Mouse (Mus musculus) adipocyte (in vitro differentiated cells): ENCODE measurements at regions not wholly inside any gene's neighbourhood (a gene's known extent, or its start where the extent isn't known, plus 50 kb on each side); places are given as distances from the start of the nearest gene placed in this dataset.

Source experiments
- DNase-seq: peaks from one replicate; pipeline ENCODE4 v3.0.0-alpha.2; 2016; ENCODE audit warnings: low spot score

GRCm38 (mm10) chr2:19714025-19714424 is 56.5 kb downstream of the Otud1 start:
- DNase-seq, result no peak

- DNase-seq, result peak; percentile 38
Measured at GRCm38 (mm10) chr2:19715564-19716238, 58.1 kb downstream of the Otud1 start.

DNA sequence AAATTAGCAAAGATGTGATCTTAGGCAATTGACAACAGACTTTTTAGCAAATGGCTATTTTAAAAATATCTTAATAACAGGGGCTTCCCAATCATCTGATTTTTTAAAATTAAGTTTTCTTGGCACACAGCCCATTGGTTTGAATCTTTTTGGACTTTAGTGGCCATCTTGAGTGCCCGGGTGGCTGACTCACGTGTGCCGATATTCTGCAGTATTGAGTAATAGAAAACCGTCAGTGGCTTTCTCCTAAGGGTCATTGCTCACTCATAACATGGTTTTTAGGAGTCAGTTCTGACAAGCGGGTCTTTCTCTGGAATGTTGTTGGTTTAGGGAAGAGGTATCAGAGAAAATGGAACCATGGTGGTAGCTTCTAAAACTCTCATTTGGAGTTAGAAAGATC is 58.8 kb downstream of the Otud1 start:
- no peak for DNase-seq

DNA sequence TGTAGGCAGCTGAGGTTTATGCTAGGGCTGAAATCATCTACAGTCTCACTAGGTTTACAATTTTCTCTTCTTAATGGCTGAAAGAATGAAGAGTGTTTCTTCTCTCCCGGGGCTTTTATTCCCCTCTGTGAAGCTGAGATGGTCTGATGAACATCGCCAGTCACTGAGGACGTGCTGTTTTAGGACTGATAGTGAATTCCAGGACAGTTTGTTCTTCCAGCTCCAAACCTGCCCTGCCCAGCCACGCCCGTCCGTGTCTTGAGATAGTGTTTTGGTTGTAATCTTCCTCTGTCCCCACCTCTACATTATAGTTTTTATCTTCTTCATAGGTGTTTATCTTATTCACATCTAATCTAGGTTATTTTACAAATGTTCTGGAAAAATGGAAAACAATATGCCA is 68.5 kb downstream of the Otud1 start:
- DNase-seq, result no peak

DNA sequence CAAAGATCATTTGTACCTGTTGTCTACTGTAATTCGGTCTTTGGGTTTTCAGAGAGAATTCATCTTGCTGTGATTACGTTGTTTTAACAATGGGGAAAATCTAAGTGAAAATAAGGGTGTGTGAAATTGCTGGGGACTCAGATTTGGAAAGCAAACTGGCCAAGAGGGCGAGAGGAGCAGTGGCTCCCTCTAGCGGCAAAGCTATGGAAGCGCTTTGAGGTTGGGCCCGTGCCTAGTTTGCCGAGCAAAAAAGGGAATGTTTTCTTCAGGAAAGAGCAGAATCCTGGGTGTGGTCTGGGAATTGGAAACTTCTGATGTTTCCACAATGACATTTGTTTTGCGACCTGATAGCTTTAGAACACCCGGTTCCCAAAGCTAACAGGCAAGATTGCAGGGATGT is 69.4 kb downstream of the Otud1 start:
- peak; percentile 32 for DNase-seq

- DNase-seq, result no peak
Measured at GRCm38 (mm10) chr2:19732922-19733859, 75.6 kb downstream of the Otud1 start.

DNA sequence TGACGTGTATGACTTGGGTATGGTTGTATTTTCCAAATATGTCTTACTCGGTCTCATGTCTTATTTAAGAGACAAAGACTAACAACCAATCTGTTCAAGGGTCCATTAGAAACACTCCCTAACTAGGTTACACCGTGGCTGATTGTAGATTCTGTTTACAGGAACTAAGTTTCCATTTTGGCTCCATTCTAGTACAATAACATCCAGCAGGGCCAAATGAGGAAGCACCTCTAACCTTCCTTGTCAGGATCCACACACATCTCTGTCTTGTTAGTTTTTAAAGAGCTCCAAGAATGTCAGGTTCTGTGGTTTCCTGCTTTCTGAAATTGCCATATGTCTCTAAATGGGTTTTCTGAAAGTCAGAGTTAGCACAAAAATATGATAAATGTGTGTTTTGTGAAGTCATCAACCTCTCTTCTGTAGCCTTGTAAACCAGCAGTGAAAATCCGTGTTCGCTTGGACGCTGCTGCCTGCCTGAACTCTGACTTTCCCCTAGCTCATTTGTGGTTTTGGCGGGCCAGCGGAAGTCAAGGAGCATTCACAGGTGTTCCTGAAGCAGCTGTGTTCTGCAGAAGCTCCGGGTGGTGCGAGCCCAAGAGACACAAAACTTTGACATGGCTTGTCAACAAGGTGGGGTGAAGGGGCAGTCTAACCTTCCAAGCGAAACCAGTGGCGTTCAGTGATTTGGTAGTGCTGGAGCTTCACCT is 76.8 kb downstream of the Otud1 start:
- no peak for DNase-seq

GRCm38 (mm10) chr2:19741508-19741907 is 84.0 kb downstream of the Otud1 start:
- no peak for DNase-seq

GRCm38 (mm10) chr2:19743467-19743866 is 85.9 kb downstream of the Otud1 start:
- DNase-seq, result no peak

DNA sequence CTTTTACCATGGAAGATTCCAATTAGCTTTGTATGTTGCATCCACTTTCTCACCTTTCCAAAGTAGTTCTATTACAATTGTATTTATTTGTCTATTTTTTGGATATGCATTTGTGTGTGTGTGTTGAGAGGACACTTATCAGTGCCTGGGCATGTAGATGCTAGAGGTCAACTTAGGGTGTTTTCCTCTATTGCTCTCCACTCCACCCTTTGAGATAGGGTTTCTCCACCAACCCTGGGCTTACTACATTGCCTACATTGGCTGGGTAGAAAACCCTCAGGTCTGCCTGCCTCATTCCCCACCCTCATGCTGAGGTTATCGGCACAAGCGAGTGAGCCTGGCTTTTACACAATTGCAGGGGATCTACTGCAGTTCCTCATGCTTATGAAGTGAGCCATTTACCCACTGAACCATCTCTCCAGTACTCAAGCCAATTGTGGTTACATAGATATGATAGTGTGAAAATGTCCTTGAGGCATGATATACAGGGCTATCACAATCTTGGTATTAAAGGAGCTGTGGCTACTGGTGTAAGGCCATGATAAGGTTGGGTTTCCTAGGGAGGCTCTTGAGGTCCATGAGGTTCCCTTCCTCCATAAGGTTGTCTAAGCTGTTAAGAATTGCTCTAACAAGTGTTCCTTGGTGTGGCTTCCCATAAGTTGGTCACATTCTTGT is 87.6 kb downstream of the Otud1 start:
- no peak for DNase-seq

GRCm38 (mm10) chr2:19752753-19753152 is 95.2 kb downstream of the Otud1 start:
- no peak for DNase-seq

- DNase-seq, result no peak
Measured at GRCm38 (mm10) chr2:19753479-19753878, 95.9 kb downstream of the Otud1 start.

GRCm38 (mm10) chr2:19757910-19758309 is 100.4 kb downstream of the Otud1 start:
- no peak for DNase-seq

DNA sequence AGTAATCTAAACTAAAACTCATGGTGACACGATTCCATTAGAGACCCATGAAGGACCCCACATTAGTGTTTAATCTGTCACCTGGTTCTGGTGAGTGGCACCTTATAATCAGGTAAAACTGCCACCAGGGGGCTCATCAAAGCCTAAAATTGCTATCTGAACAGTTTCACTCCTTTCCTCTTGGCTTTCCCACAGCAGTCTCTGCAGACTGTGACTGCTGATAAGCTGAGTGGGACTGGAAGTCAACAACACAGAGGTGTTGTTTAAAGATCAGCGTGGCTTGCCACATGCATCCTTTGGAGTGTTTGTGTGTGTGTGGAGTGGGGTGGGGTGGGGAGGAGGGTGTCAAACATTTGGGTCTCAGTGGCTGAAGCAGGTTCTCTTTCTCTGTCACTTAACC is 101.6 kb downstream of the Otud1 start:
- no peak for DNase-seq

DNA sequence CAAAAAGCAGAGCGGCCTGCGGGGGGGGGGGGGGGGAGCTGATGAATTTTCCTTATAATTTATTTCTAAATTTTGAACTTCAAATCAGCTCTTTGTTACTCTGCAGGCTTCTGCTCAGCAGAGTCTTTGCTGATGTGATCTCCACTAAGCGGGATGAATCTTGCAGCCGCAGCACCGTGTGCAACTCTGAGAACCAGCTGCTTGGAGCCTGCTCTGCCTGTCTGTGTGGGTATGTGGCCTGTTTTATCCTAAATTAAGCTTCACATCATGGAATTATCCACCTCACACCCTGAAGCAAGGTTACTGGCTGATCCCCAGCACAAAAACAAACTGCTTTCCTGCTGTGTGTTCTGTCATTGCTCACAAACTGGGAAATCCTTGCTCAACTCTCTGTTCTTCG is 102.0 kb downstream of the Otud1 start:
- no peak for DNase-seq

DNA sequence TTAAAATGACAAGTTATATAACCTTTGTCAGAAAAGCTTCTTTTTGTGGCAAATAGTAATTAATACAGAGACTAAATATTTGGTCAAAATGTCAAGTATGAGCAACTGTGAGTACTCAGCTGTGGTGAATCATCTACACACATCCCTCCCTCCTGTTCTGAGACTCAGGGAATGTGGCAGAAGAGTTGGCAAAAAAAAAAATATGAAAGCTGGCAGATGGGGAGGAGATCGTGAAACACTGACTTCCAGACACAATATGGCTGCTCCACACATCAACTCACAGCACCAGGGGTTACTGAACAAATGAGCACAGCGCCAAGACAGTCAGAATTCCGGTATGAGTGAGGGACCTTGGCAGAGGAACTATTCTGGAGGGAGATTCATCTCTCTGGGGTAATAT is 105.4 kb downstream of the Otud1 start:
- DNase-seq, result no peak

DNA sequence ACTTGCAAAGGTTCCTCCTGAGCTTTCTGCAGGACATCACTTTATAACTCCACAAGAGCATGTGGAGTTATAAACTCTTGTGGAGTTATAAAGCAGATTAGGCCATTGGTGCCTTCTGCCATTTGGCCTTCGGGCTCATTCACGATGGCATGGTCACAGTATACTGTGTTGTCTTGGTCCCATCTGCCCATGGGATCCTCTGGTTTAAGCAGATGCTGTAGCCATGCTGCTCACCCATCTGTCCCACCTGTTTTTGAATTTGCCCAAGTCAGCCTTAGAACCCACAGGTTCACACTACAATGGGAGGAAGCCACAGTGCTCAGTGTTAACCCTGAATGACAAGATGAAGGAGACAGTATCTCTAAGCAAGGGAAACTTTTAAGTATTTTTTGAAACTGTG is 124.7 kb upstream of the Etl4 start:
- DNase-seq, result no peak

GRCm38 (mm10) chr2:19785663-19786260 is 123.8 kb upstream of the Etl4 start:
- no peak for DNase-seq

- no peak for DNase-seq
Measured at GRCm38 (mm10) chr2:19792177-19792576, 117.4 kb upstream of the Etl4 start.

DNA sequence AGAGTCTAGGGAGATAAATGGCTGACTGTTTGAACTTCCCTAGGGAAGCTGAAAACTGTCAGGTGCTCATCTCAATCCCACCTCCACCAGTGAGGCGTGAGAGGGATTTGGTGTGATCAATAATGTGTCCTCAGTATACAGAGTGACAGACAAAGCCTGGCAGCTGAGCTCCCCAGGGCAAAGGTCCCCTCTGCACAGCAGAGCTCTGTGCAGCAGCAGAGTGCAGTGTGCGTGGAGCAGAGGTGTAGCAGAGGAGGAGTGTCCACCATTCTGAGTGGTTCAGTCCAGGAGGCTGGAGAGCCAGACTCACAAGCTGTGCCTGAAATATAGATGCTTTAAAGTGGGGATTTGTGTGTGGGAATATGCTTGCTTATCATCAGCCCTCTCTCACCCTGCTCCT is 112.8 kb upstream of the Etl4 start:
- DNase-seq, result no peak
